Mouse (Mus musculus): ENCODE results near the gene Hnf4a. TPM values are rescaled to one million over a fixed set of nuclear protein-coding genes. Genes with fewer than 3 reads are reported as not detected.
"Not testable (repeated sequence)": the region's sequence is repeated elsewhere in the genome, so short reads cannot be mapped to it uniquely, and the experiment has no call there.

Hnf4a gene
- polyA plus RNA-seq (2015; fragmentation: Nextera tagmentation; extraction: Ambion mirVana), result 0.16 and 0.77 TPM in 2 replicates

GRCm38 (mm10) chr2:163506300-163507004 lies at the start of gene Hnf4a:
TSS of gene Hnf4a (plus strand) at chr2:163506808.
- Histone ChIP-seq H3K4me3 (ENCODE audit: low read length) (no peak within 1 kb of the TSS), H3K27ac (ENCODE audit: low read length) (no peak within 1 kb of the TSS), H3K4me1 (ENCODE audit: control insufficient read depth, insufficient read depth, low read length) (no peaks in the 10 kb centered on the region), H3K36me3 (ENCODE audit: control insufficient read depth, insufficient read depth) (no peaks in the 10 kb centered on the region), H3K4me2 (ENCODE audit: low read depth, low read length) (no peak within 1 kb of the TSS), H3K9me3 (replicated peaks; ENCODE audit: control insufficient read depth, low read length) (no peaks in the 10 kb centered on the region), H3K27me3 (ENCODE audit: control insufficient read depth, insufficient read depth, low read length) (no peaks in the 10 kb centered on the region), H3K9ac (ENCODE audit: low read length) (no peak within 1 kb of the TSS)
- no peak for ATAC-seq (replicated peaks; ENCODE audit: extremely low read depth, insufficient read depth, low FRiP score)
- 72% methylated on average over 10 of the region's 10 CpGs for WGBS

DNA sequence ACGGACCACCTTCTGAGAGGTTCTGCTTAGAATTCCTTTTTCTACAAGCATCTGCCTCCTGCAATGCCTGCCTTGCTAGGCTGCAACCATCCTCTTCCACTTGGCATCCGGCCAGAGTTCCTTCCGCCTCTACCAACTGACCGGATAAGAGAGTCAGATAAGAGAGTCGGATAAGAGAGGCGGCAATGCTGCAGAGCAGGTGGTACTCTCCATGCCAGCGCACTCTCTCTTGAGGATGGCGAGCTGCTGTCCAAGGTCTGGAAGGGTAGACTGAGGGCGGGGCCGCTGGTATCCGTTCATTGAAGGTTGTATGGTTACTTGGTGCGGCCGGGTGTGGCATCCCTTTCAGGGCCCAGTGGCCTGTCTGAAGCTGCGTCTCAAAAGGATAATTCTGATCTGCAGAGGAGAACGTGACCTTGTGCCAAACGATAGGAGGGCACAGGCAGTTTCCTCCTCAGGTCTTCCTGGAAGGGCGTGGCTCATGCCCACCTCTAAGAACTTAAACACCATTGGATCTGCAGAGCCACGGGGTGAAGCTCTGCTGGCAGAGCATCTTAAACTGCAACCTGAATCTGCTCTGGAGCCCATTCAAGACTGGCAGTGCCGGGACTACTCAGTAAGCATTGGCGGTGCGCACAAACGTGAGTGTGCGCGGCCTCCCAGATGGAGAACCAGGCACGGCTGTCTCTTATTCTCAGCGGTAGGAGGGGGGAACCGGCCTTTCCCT lies 47.9 kb upstream of the Hnf4a start:
- Histone ChIP-seq H3K27me3 (ENCODE audit: control insufficient read depth, insufficient read depth, low read length) (0 out of 2 replicates have a peak, but pooled peaks cover 6% of the 10 kb centered on the region), H3K4me3 (ENCODE audit: low read length) (no peak overlapping the region), H3K9ac (ENCODE audit: low read length) (no peak overlapping the region), H3K36me3 (ENCODE audit: control insufficient read depth, insufficient read depth) (no peaks in the 10 kb centered on the region), H3K4me2 (ENCODE audit: low read depth, low read length) (peak overlapping the region; percentile 29; the same call in 1 of the 2 replicates), H3K9me3 (replicated peaks; ENCODE audit: control insufficient read depth, low read length) (no peaks in the 10 kb centered on the region), H3K4me1 (ENCODE audit: control insufficient read depth, insufficient read depth, low read length) (peaks cover 9% of the 10 kb centered on the region), H3K27ac (ENCODE audit: low read length) (no peak overlapping the region)
- 30% methylated on average over 27 of the region's 27 CpGs for WGBS
- no peak for ATAC-seq (replicated peaks; ENCODE audit: extremely low read depth, insufficient read depth, low FRiP score)

DNA sequence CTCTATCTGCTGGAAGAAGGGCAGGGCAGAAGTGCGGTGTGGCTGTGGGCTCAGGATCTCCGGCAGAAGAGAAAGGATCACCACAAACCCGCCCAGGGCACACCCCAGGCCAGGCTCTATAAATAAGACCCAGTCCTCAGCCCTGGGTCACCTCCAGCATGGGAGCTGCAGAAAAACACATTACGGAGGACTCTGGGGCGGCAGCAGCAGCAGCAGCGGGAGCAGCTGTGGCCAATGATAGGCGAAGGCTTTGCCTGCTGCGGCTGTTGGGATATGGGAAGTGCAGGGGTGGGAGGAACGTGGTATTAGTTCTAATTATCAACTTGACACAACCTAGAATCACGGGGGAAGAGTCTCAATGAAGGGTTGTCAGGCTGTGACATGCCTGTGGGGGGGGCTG lies 47.2 kb upstream of the Hnf4a start:
- Histone ChIP-seq H3K4me1 (ENCODE audit: control insufficient read depth, insufficient read depth, low read length) (peaks cover 15% of the 10 kb centered on the region), H3K27me3 (ENCODE audit: control insufficient read depth, insufficient read depth, low read length) (0 out of 2 replicates have a peak, but pooled peaks cover 6% of the 10 kb centered on the region), H3K36me3 (ENCODE audit: control insufficient read depth, insufficient read depth) (no peaks in the 10 kb centered on the region), H3K4me3 (ENCODE audit: low read length) (peak overlapping the region; percentile 1; the same call in 1 of the 2 replicates), H3K27ac (ENCODE audit: low read length) (no peak overlapping the region), H3K9me3 (replicated peaks; ENCODE audit: control insufficient read depth, low read length) (no peaks in the 10 kb centered on the region), H3K9ac (ENCODE audit: low read length) (no peak overlapping the region), H3K4me2 (ENCODE audit: low read depth, low read length) (peak overlapping the region; percentile 29; the same call in 1 of the 2 replicates)
- no peak for ATAC-seq (replicated peaks; ENCODE audit: extremely low read depth, insufficient read depth, low FRiP score)
- 27% methylated on average over 10 of the region's 10 CpGs for WGBS

- WGBS, result 84% methylated on average over 8 of the region's 8 CpGs
- H3K27ac ChIP-seq (ENCODE audit: low read length), result no peak overlapping the region
- no peak for ATAC-seq (replicated peaks; ENCODE audit: extremely low read depth, insufficient read depth, low FRiP score)
- H3K4me1 ChIP-seq (ENCODE audit: control insufficient read depth, insufficient read depth, low read length), result peaks cover 26% of the 10 kb centered on the region
- H3K4me3 ChIP-seq (ENCODE audit: low read length), result no peak overlapping the region
- no peak overlapping the region for H3K4me2 ChIP-seq (ENCODE audit: low read depth, low read length)
- 0 out of 2 replicates have a peak, but pooled peaks cover 6% of the 10 kb centered on the region for H3K27me3 ChIP-seq (ENCODE audit: control insufficient read depth, insufficient read depth, low read length)
- no peaks in the 10 kb centered on the region for H3K9me3 ChIP-seq (replicated peaks; ENCODE audit: control insufficient read depth, low read length)
- no peak overlapping the region for H3K9ac ChIP-seq (ENCODE audit: low read length)
- H3K36me3 ChIP-seq (ENCODE audit: control insufficient read depth, insufficient read depth), result no peaks in the 10 kb centered on the region
These were observed 46.0 kb upstream of the Hnf4a start for GRCm38 (mm10) chr2:163460622-163461021.

GRCm38 (mm10) chr2:163461307-163461706 lies 45.3 kb upstream of the Hnf4a start:
- not testable (repeated sequence) for H3K9ac ChIP-seq (ENCODE audit: low read length); H3K4me2 ChIP-seq (ENCODE audit: low read depth, low read length); H3K27me3 ChIP-seq (ENCODE audit: control insufficient read depth, insufficient read depth, low read length); H3K9me3 ChIP-seq (replicated peaks; ENCODE audit: control insufficient read depth, low read length); H3K27ac ChIP-seq (ENCODE audit: low read length); ATAC-seq (replicated peaks; ENCODE audit: extremely low read depth, insufficient read depth, low FRiP score); H3K4me3 ChIP-seq (ENCODE audit: low read length); H3K36me3 ChIP-seq (ENCODE audit: control insufficient read depth, insufficient read depth)
- peaks cover 28% of the 10 kb centered on the region for H3K4me1 ChIP-seq (ENCODE audit: control insufficient read depth, insufficient read depth, low read length)
- WGBS, result 93% methylated on average over 9 of the region's 9 CpGs

GRCm38 (mm10) chr2:163462386-163462785 lies 44.2 kb upstream of the Hnf4a start:
- no peak overlapping the region for H3K27ac ChIP-seq (ENCODE audit: low read length)
- H3K27me3 ChIP-seq (ENCODE audit: control insufficient read depth, insufficient read depth, low read length), result 0 out of 2 replicates have a peak, but pooled peaks cover 4% of the 10 kb centered on the region
- no peaks in the 10 kb centered on the region for H3K36me3 ChIP-seq (ENCODE audit: control insufficient read depth, insufficient read depth)
- ATAC-seq (replicated peaks; ENCODE audit: extremely low read depth, insufficient read depth, low FRiP score), result no peak
- 68% methylated on average over 5 of the region's 5 CpGs for WGBS
- H3K9ac ChIP-seq (ENCODE audit: low read length), result no peak overlapping the region
- H3K4me3 ChIP-seq (ENCODE audit: low read length), result no peak overlapping the region
- H3K9me3 ChIP-seq (replicated peaks; ENCODE audit: control insufficient read depth, low read length), result no peaks in the 10 kb centered on the region
- peaks cover 28% of the 10 kb centered on the region for H3K4me1 ChIP-seq (ENCODE audit: control insufficient read depth, insufficient read depth, low read length)
- H3K4me2 ChIP-seq (ENCODE audit: low read depth, low read length), result no peak overlapping the region

DNA sequence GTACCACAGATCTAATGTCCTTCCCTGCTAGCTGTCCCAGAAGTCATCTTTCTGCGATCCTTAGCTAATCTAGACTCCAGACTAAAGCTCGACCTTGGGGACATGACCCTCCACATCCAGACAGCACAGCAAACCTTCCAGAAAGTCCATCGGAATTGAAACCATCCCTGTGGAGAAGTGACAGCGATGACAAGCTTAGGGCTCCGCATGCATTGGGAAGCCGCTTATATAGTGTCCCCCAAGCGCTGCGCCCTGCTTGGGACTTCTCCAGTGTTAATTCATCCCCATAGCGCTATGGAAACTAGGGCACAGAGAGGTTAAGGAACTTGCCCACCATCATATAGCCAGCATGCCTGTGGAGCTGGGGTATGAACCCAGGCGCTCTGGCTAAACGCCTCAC lies 43.8 kb upstream of the Hnf4a start:
- H3K36me3 ChIP-seq (ENCODE audit: control insufficient read depth, insufficient read depth), result no peaks in the 10 kb centered on the region
- WGBS, result 57% methylated on average over 11 of the region's 11 CpGs
- ATAC-seq (replicated peaks; ENCODE audit: extremely low read depth, insufficient read depth, low FRiP score), result no peak
- 0 out of 2 replicates have a peak, but pooled peaks cover 4% of the 10 kb centered on the region for H3K27me3 ChIP-seq (ENCODE audit: control insufficient read depth, insufficient read depth, low read length)
- no peaks in the 10 kb centered on the region for H3K9me3 ChIP-seq (replicated peaks; ENCODE audit: control insufficient read depth, low read length)
- no peak overlapping the region for H3K4me3 ChIP-seq (ENCODE audit: low read length)
- H3K27ac ChIP-seq (ENCODE audit: low read length), result no peak overlapping the region
- H3K4me2 ChIP-seq (ENCODE audit: low read depth, low read length), result 0 out of 2 replicates have a peak overlapping the region, but pooled peaks have one; percentile 20
- no peak overlapping the region for H3K9ac ChIP-seq (ENCODE audit: low read length)
- H3K4me1 ChIP-seq (ENCODE audit: control insufficient read depth, insufficient read depth, low read length), result peaks cover 28% of the 10 kb centered on the region

DNA sequence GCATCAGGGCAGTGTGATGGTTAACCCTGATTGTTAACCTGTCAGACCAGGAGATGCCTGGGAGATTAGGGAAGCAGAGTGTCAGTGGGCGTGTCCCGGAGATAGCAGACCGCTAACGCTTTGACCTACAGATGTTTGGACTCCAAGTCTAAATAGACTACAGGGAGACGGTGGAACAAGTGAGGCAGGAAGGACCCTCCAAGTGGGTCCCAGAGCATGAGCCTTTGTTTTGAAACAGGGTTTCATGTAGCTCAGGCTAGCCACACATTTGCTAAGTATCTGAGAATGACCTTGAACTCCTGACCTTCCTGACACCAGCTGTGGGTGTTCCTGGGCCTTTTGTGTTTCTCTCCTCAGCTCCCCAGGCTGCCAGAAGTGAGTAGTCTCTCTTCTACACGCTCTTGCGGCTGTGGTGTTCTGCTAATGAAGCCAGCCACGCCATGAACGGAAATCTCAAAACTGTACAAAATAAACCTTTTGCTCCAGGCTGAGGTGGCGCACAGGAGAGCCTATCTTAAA lies 43.3 kb upstream of the Hnf4a start:
- 59% methylated on average over 10 of the region's 10 CpGs for WGBS
- H3K4me2 ChIP-seq (ENCODE audit: low read depth, low read length), result no peak overlapping the region
- H3K27ac ChIP-seq (ENCODE audit: low read length), result no peak overlapping the region
- H3K9me3 ChIP-seq (replicated peaks; ENCODE audit: control insufficient read depth, low read length), result no peaks in the 10 kb centered on the region
- peaks cover 28% of the 10 kb centered on the region for H3K4me1 ChIP-seq (ENCODE audit: control insufficient read depth, insufficient read depth, low read length)
- H3K27me3 ChIP-seq (ENCODE audit: control insufficient read depth, insufficient read depth, low read length), result no peaks in the 10 kb centered on the region
- H3K9ac ChIP-seq (ENCODE audit: low read length), result no peak overlapping the region
- no peak for ATAC-seq (replicated peaks; ENCODE audit: extremely low read depth, insufficient read depth, low FRiP score)
- no peak overlapping the region for H3K4me3 ChIP-seq (ENCODE audit: low read length)
- no peaks in the 10 kb centered on the region for H3K36me3 ChIP-seq (ENCODE audit: control insufficient read depth, insufficient read depth)

DNA sequence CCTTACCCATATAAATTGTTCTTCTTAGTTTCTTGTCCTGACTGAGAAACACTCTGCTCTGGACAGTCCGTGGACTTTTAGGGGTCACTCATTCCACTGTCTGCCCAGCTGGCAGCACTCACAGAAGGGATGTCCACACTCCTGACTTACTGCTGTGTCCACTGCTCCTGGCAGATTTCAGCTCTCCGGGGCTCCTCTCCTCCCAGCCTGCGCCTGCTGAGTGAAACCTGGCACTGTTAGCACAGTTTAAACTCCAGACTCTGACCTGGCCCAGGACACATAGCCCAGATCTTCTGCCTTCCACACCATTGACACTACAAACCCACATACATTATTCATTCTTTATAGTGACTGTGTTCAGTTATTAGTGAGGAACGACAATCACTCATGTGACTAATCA lies 42.6 kb upstream of the Hnf4a start:
- Histone ChIP-seq H3K4me2 (ENCODE audit: low read depth, low read length) (peak overlapping the region; percentile 18; the same call in 1 of the 2 replicates), H3K27me3 (ENCODE audit: control insufficient read depth, insufficient read depth, low read length) (no peaks in the 10 kb centered on the region), H3K9me3 (replicated peaks; ENCODE audit: control insufficient read depth, low read length) (no peaks in the 10 kb centered on the region), H3K4me1 (ENCODE audit: control insufficient read depth, insufficient read depth, low read length) (peaks cover 24% of the 10 kb centered on the region), H3K4me3 (ENCODE audit: low read length) (no peak overlapping the region), H3K36me3 (ENCODE audit: control insufficient read depth, insufficient read depth) (peaks cover under 1% of the 10 kb centered on the region; the same call in 1 of the 2 replicates), H3K27ac (ENCODE audit: low read length) (peak overlapping the region; percentile 51), H3K9ac (ENCODE audit: low read length) (no peak overlapping the region)
- 39% methylated on average over 4 of the region's 4 CpGs for WGBS
- ATAC-seq (replicated peaks; ENCODE audit: extremely low read depth, insufficient read depth, low FRiP score), result peak; percentile 43; the same call in 1 of the 2 replicates

Measured in heart, embryonic 16.5 days (tissue).